Mouse (Mus musculus): ENCODE data around the gene Tnpo3.

DNA sequence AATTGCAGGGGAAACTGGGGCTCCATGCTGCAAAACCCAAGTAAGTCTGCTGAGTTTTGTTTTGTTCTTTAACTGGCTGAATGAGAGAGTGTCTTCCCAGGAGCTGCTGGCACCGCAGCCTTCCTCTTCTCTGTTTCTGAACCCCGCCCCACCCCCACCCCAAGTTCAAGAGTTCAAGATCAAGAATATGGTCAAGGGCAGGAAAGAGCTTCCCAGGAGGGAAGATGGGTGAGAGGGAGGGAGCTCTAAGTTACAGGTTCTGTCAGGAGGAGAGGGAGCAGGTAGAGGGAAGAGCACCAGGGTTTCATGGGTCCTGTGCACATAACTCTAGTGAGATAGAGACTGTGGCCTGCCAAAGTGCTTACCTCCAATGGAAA is 80.3 kb downstream of the Tnpo3 start:
- TF ChIP-seq CTCF (IDR thresholded peaks at IDR 0.05; ENCODE audit: borderline replicate concordance, control insufficient read depth, extremely low read depth, insufficient read depth, low read length, poor library complexity) (no peak), POLR2A (IDR thresholded peaks at IDR 0.05; ENCODE audit: control insufficient read depth, extremely low read depth, insufficient read depth, low read length, poor library complexity) (no peak)
